Mouse (Mus musculus): Measurements from ENCODE around the gene Avl9. TPM values are rescaled to one million over a fixed set of nuclear protein-coding genes. Genes with fewer than 3 reads are reported as not detected.

The Avl9 gene
- 10 to 100 TPM; 42.6 to 46.4 TPM for total RNA-seq (2021)
- long read RNA-seq, experiment 1, full-length matches to known transcripts, result 34 of 40 reads
- long read RNA-seq, experiment 1, partial matches to known transcripts, result 2 of 40 reads
- long read RNA-seq, experiment 1, other reads (novel, unspliced or antisense), result 4 of 40 reads
- long read RNA-seq, experiment 2, full-length matches to known transcripts, result 27 of 39 reads
- long read RNA-seq, experiment 2, partial matches to known transcripts, result 8 of 39 reads
- long read RNA-seq, experiment 2, other reads (novel, unspliced or antisense), result 4 of 39 reads

DNA sequence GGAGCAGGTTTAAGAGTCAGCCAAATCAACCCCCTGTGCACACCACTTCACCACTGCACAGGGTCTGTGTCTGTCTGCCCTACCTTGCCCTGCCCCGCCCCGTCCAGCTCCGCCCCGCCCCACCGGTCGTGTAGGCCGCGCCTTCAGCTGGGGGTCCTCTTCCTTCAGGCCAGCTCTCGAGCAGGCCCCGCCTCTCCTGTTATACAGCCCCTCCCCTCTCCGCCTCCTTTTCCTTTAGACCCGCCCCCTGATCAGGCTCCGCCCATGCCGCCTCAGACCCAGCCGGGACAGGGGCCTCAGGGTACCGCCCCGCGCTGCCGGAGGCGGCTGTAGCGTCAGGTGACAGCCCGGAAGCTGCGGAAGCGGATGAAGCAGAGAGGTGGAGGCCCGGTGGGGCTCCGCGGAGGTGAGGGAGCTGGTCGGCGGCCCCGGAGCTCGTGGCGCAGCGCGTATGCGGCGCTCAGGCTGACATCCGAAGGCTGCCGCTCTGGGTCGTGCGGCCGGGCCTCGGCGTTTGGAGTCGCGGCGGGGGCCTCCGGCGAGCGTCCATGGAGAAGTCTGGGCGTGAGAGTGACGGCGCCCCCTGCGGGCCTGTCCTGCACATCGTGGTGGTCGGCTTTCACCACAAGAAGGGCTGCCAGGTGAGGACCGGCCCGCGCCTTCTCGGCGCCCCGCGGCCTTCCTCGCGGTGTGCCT is at the start of gene Avl9:
TSS of gene Avl9 (plus strand) at position 326 of the 696 bp plus-strand sequence.
- peak; percentile 94 to 96 for DNase-seq (ENCODE audit: extremely low spot score in 1 of 2, low spot score in 2 of 2)
- H3K4me3 ChIP-seq, result peak within 1 kb of the TSS; percentile 82
- H3K27ac ChIP-seq, result peak within 1 kb of the TSS; percentile 98
- intact Hi-C loops (cut with DNase I), result loop anchor here (5.0 kb wide), 1 partner anchor 208 kb away; the partner anchor contains the start of genes Nt5c3 and Vmn1r4
- peak; percentile 81 for TF ChIP-seq CTCF (IDR thresholded peaks at IDR 0.05)

DNA sequence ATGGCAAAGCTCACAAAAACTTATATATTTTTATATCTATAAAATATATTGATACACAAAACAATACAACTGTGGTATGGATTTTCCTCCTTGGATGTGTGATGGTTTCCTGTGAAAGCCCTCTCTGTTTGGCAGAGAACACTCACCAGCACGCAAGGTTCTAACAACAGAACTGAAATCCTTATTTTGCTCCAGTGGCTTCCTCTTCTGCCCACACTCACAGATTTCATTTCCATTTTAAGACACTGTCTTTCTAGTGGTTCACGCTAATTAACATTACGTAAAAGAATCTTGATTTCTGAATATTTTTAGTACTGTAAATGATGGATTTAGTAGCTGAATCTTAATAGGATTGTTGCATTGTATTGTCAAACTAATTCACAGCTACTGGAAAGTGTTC is 26.5 kb upstream of the Avl9 start:
- DNase-seq (ENCODE audit: extremely low spot score in 1 of 2, low spot score in 2 of 2), result no peak
- no peak for TF ChIP-seq CTCF (IDR thresholded peaks at IDR 0.05)
- no peak overlapping the region for H3K4me3 ChIP-seq
- no peak overlapping the region for H3K27ac ChIP-seq
- intact Hi-C loops (cut with DNase I), result no loop called here

DNA sequence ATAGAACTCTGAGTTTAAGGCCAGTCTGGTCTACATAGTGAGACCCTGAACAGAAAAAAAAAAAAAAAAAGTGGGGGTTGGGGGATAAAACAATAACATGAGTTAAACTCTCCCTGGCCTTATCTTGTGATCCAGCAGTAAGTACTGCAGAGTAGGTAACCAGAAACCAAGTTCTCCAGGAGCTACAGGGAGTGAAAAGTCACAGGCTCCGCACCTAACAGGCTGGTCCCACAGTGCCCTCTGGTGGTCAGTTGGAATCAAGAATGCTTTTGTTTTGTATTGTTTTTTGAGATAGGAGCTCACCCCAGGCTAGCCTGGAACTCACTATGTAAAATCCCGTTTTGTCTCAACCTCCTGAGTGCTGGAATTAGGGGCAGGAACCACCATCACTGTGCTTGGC is 23.5 kb upstream of the Avl9 start:
- intact Hi-C loops (cut with DNase I), result loop anchor here (1.0 to 2.0 kb wide), 3 partner anchors 82 to 625 kb away; no protein-coding TSS in a partner anchor
- Histone ChIP-seq H3K4me3 (no peak overlapping the region), H3K27ac (no peak overlapping the region)
- peak; percentile 56 to 65 for DNase-seq (ENCODE audit: extremely low spot score in 1 of 2, low spot score in 2 of 2)
- peak; percentile 77 for TF ChIP-seq CTCF (IDR thresholded peaks at IDR 0.05)

DNA sequence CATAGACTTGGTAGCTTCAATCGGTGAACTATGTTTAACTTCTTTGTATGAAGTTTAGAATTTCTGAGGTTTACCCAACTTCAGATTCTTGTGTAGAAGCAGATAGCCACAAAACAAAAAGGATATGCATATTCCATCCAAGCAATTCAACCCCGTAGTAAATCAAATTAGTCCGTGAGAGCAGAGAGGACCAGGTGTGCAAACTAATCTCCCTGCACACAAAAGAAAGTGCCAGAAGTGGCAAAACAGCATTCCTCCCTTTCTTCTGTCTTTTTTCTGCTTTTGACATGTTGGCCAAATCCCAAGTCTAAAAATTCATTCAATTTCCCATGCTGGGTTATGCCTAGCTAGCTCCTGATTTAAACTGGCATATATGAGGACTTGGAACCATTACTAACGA is 22.3 kb upstream of the Avl9 start:
- no peak overlapping the region for H3K27ac ChIP-seq
- TF ChIP-seq CTCF (IDR thresholded peaks at IDR 0.05), result no peak
- DNase-seq (ENCODE audit: extremely low spot score in 1 of 2, low spot score in 2 of 2), result no peak
- intact Hi-C loops (cut with DNase I), result no loop called here
- H3K4me3 ChIP-seq, result no peak overlapping the region

DNA sequence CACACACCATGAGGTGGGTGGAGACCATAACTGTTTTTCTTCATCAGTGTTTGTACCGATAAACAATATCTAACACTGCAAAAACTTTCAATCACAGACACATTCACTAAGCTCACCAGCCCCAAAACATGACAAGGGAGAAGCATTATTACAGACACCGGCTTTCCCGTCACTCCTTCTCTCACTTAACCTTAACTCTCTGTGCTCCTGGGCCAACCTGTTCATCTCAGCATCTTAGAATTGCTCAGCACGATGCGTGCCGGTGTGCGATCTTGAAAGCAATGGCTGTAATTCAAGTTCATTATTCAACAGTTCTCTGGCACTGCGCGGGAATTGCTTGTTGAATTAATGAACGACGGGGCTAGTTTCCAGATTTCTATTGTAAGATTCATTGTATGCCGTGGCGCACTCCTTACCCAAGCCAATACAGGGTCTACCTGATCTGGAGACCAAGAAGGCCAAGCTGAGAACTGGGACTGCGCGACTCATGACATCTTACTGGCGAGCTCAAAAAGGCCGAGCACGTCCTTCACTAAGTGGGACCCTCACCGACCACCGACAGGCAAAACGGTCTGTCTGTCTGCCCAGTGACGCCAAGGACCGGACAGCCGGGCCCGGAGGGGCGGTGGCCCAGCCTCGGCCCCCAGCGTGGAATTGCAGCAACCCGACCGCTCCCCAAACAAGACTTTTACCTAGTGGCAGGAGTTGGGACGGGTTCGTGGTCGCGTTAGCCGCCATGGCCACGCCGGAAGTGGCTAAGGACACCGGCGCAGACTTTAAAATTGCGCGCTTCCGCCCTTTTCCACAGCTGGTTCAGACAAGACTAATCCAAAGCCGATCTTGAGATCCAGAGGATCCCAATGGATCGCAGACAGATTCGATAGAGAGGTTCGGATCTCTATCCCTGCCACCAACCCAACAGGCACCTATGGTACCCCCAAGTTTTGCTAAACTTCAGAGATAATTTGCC is 10.5 kb upstream of the Avl9 start, which contains the start of gene Lsm5:
TSS of gene Lsm5 (minus strand) at position 780 of the 970 bp plus-strand sequence.
- TF ChIP-seq CTCF (IDR thresholded peaks at IDR 0.05), result no peak; the same call in 1 of the 2 replicates
- peak; percentile 82 to 87 for DNase-seq (ENCODE audit: extremely low spot score in 1 of 2, low spot score in 2 of 2)
- Histone ChIP-seq H3K27ac (0 out of 2 replicates have a peak within 1 kb of the TSS, but pooled peaks have one; percentile 48), H3K4me3 (peak within 1 kb of the TSS; percentile 97)
- intact Hi-C loops (cut with DNase I), result no loop called here

DNA sequence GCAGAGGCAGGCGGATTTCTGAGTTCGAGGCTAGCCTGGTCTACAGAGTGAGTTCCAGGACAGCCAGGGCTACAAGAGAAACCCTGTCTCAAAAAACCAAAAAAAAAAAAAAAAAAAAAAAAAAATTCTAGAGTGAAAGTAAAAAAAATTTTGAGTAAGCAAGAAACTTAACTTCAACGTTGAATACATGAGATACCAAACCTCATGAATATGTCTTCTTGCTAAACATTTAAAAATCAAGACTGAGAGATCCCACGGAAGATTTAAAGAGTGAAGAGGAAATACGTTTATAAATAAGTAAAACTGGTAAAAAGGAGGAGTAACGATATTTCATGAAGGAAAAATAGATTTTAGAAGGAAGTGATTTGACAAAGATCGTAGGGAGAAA is 519 bp upstream of the Avl9 start:
- DNase-seq (ENCODE audit: extremely low spot score in 1 of 2, low spot score in 2 of 2), result no peak
- intact Hi-C loops (cut with DNase I), result no loop called here
- Histone ChIP-seq H3K27ac (no peak overlapping the region), H3K4me3 (peak overlapping the region; percentile 82)
- no peak for TF ChIP-seq CTCF (IDR thresholded peaks at IDR 0.05)

DNA sequence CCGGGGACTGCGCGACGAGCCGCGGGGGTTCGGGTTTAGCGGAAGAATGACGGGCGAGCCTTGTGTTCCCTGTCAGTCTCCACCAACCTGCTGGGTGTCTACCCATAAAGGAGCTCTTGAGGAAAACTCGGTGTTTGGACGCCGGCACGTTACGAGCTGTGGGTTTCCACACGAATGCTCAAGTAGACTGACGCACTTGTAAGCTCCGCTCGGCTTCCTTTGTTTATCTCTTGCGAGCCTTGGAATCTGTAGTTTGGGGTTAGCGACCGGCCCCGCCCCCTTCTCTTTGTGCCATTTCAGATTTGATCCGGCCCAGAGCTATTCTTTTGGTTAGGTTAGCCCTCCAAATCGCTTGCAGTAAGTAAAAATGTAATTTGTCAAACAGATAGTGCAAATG is 569 bp downstream of the Avl9 start:
- intact Hi-C loops (cut with DNase I), result loop anchor here (5.0 kb wide), 1 partner anchor 207 kb away; the partner anchor contains the start of genes Nt5c3 and Vmn1r4
- H3K27ac ChIP-seq, result peak overlapping the region; percentile 98
- H3K4me3 ChIP-seq, result peak overlapping the region; percentile 82
- TF ChIP-seq CTCF (IDR thresholded peaks at IDR 0.05), result no peak
- no peak for DNase-seq (ENCODE audit: extremely low spot score in 1 of 2, low spot score in 2 of 2)

DNA sequence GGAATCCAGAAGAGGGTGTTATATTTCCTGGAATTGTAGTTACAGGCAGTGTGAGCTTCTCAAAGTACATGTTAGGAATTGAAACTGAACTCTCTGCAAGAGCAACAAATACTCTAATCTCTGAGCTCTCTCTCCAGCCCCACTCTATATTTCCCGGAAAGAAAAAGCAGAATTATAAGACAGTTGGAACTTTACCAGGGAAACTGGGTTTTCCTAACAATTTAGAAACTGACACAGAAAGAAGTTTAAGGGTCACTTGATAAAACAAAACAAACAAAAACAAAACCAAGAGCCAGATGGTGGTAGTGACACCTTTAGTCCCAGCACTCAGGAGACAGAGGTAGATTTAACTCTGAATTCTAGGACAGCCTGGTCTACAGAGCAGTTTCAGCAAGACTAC is 4.4 kb downstream of the Avl9 start:
- H3K4me3 ChIP-seq, result no peak overlapping the region
- intact Hi-C loops (cut with DNase I), result loop anchor here (5.0 kb wide), 1 partner anchor 203 kb away; the partner anchor contains the start of genes Nt5c3 and Vmn1r4
- DNase-seq (ENCODE audit: extremely low spot score in 1 of 2, low spot score in 2 of 2), result no peak
- TF ChIP-seq CTCF (IDR thresholded peaks at IDR 0.05), result no peak
- no peak overlapping the region for H3K27ac ChIP-seq

DNA sequence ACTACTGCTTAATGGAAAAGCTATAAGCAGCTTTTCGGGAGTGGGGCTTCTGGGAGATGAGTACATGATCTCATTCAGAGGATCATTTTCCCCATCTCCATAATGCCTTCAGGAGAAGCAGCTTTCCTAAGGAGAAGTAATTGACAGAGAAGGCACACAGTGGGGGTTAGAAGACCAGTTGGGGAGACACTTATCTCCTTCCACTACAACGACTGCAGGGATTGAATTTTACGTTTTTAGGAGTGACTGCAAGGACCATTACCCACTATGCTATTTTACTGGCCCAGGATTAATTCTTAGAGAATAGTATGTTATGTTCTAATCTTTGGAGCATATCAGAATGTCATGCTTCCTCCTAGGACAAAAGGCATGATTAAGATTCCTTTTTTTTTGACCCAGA is 6.2 kb downstream of the Avl9 start:
- intact Hi-C loops (cut with DNase I), result loop anchor here (10.0 kb wide), 1 partner anchor 164 kb away; no protein-coding TSS in a partner anchor
- Histone ChIP-seq H3K4me3 (no peak overlapping the region), H3K27ac (no peak overlapping the region)
- DNase-seq (ENCODE audit: extremely low spot score in 1 of 2, low spot score in 2 of 2), result no peak
- no peak for TF ChIP-seq CTCF (IDR thresholded peaks at IDR 0.05)

DNA sequence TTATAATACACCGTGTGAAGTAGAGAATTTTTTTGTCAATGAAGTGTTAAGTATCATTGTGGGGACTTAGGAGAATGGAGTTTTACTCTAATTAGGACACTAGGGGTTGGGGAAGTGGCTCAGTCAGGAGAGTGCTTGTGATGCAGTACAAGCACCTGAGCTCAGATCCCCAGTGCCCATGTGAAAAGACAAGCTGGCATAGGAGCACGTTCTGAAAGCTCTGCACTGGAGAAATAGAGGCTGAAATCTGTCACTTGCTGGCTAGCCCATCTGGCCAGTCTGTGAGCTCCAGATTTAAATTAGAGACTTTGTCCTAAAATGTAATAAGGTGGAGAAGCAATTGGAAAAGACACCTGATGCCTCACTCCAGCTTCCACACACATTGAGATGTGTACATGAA is 17.8 kb downstream of the Avl9 start:
- Histone ChIP-seq H3K27ac (no peak overlapping the region), H3K4me3 (no peak overlapping the region)
- DNase-seq (ENCODE audit: extremely low spot score in 1 of 2, low spot score in 2 of 2), result no peak
- no peak for TF ChIP-seq CTCF (IDR thresholded peaks at IDR 0.05)
- intact Hi-C loops (cut with DNase I), result no loop called here

DNA sequence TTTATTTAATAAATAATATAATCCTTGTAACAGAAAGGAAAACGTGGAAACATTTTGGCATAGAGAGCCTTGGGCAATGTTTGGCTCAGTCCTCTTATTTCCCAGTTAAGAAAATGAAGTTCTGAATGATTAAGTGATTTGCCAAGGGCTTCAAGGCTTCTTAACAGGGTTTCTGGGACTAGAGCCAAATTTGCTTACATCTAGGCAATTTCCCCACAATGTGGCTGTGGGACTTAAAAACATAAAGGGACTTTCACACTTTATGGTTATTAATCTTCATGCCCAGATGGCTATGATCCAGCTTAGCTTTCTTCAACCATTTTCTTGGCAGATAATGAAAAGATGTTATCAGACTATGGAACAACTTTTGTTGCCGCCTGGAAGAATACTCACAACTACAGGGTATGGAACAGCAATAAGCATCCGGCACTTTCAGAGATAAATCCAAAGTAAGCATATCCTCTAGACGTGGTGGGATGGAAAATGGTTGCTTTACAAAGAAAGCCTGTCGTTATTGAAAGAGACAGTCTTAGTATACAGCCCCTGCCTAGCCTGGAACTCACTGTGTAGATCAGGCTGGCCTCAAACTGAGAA is 31.3 kb downstream of the Avl9 start:
- H3K4me3 ChIP-seq, result no peak overlapping the region
- no peak for TF ChIP-seq CTCF (IDR thresholded peaks at IDR 0.05)
- intact Hi-C loops (cut with DNase I), result no loop called here
- no peak overlapping the region for H3K27ac ChIP-seq
- no peak for DNase-seq (ENCODE audit: extremely low spot score in 1 of 2, low spot score in 2 of 2)
